Mouse (Mus musculus): ENCODE measurements around the gene Gm8439. TPM values are rescaled to one million over a fixed set of nuclear protein-coding genes. Genes with fewer than 3 reads are reported as not detected.

Gene Gm8439
- not detected in 2 replicates for polyA plus RNA-seq (2011; ENCODE audit: insufficient read depth, insufficient read length, low read depth, missing spikeins)

GRCm38 (mm10) chr4:120588445-120588844 is at the start of gene Gm8439:
Gene Gm8439, plus strand, starts transcription at chr4:120588745.
- Histone ChIP-seq H3K36me3 (ENCODE audit: control insufficient read depth, insufficient read depth, low read length, poor library complexity, severe bottlenecking) (no peaks in the 10 kb centered on the region), H3K9ac (ENCODE audit: low read depth, poor library complexity, severe bottlenecking) (no peak within 1 kb of the TSS), H3K27ac (ENCODE audit: insufficient read depth, low read length) (no peak within 1 kb of the TSS), H3K9me3 (replicated peaks; ENCODE audit: control insufficient read depth, insufficient read depth, low read length, poor library complexity, severe bottlenecking) (no peaks in the 10 kb centered on the region), H3K4me3 (ENCODE audit: low read depth, low read length) (no peak within 1 kb of the TSS), H3K27me3 (ENCODE audit: control insufficient read depth, insufficient read depth, low read length, poor library complexity, severe bottlenecking) (no peaks in the 10 kb centered on the region), H3K4me1 (ENCODE audit: control insufficient read depth, insufficient read depth, low read length) (no peaks in the 10 kb centered on the region)
- TF ChIP-seq EP300 (IDR thresholded peaks at IDR 0.05; ENCODE audit: insufficient read depth, low read depth, low read length) (no peak), POLR2A (IDR thresholded peaks at IDR 0.05; ENCODE audit: insufficient read depth, low read length) (no peak), CTCF (IDR thresholded peaks at IDR 0.05; ENCODE audit: low read depth, low read length) (no peak)

GRCm38 (mm10) chr4:120544896-120545295 is 43.6 kb upstream of the Gm8439 start:
- Histone ChIP-seq H3K27ac (ENCODE audit: insufficient read depth, low read length) (no peak overlapping the region), H3K4me3 (ENCODE audit: low read depth, low read length) (no peak overlapping the region), H3K9me3 (replicated peaks; ENCODE audit: control insufficient read depth, insufficient read depth, low read length, poor library complexity, severe bottlenecking) (no peaks in the 10 kb centered on the region), H3K4me1 (ENCODE audit: control insufficient read depth, insufficient read depth, low read length) (no peaks in the 10 kb centered on the region), H3K27me3 (ENCODE audit: control insufficient read depth, insufficient read depth, low read length, poor library complexity, severe bottlenecking) (no peaks in the 10 kb centered on the region), H3K9ac (ENCODE audit: low read depth, poor library complexity, severe bottlenecking) (no peak overlapping the region), H3K36me3 (ENCODE audit: control insufficient read depth, insufficient read depth, low read length, poor library complexity, severe bottlenecking) (peaks cover 80% of the 10 kb centered on the region)
- TF ChIP-seq EP300 (IDR thresholded peaks at IDR 0.05; ENCODE audit: insufficient read depth, low read depth, low read length) (no peak), CTCF (IDR thresholded peaks at IDR 0.05; ENCODE audit: low read depth, low read length) (no peak), POLR2A (IDR thresholded peaks at IDR 0.05; ENCODE audit: insufficient read depth, low read length) (no peak)

- H3K27ac ChIP-seq (ENCODE audit: insufficient read depth, low read length) = no peak overlapping the region
- no peak overlapping the region for H3K4me3 ChIP-seq (ENCODE audit: low read depth, low read length)
- H3K9me3 ChIP-seq (replicated peaks; ENCODE audit: control insufficient read depth, insufficient read depth, low read length, poor library complexity, severe bottlenecking) = no peaks in the 10 kb centered on the region
- H3K4me1 ChIP-seq (ENCODE audit: control insufficient read depth, insufficient read depth, low read length) = no peaks in the 10 kb centered on the region
- H3K9ac ChIP-seq (ENCODE audit: low read depth, poor library complexity, severe bottlenecking) = no peak overlapping the region
- H3K27me3 ChIP-seq (ENCODE audit: control insufficient read depth, insufficient read depth, low read length, poor library complexity, severe bottlenecking) = no peaks in the 10 kb centered on the region
- TF ChIP-seq CTCF (IDR thresholded peaks at IDR 0.05; ENCODE audit: low read depth, low read length) (no peak), POLR2A (IDR thresholded peaks at IDR 0.05; ENCODE audit: insufficient read depth, low read length) (no peak), EP300 (IDR thresholded peaks at IDR 0.05; ENCODE audit: insufficient read depth, low read depth, low read length) (no peak)
- H3K36me3 ChIP-seq (ENCODE audit: control insufficient read depth, insufficient read depth, low read length, poor library complexity, severe bottlenecking) = peaks cover 87% of the 10 kb centered on the region
Measured at GRCm38 (mm10) chr4:120556592-120556991, 32.0 kb upstream of the Gm8439 start.

- Histone ChIP-seq H3K4me1 (ENCODE audit: control insufficient read depth, insufficient read depth, low read length) (no peaks in the 10 kb centered on the region), H3K4me3 (ENCODE audit: low read depth, low read length) (no peak overlapping the region), H3K27ac (ENCODE audit: insufficient read depth, low read length) (no peak overlapping the region), H3K36me3 (ENCODE audit: control insufficient read depth, insufficient read depth, low read length, poor library complexity, severe bottlenecking) (peaks cover 38% of the 10 kb centered on the region), H3K9ac (ENCODE audit: low read depth, poor library complexity, severe bottlenecking) (no peak overlapping the region), H3K9me3 (replicated peaks; ENCODE audit: control insufficient read depth, insufficient read depth, low read length, poor library complexity, severe bottlenecking) (no peaks in the 10 kb centered on the region), H3K27me3 (ENCODE audit: control insufficient read depth, insufficient read depth, low read length, poor library complexity, severe bottlenecking) (no peaks in the 10 kb centered on the region)
- no peak for TF ChIP-seq EP300 (IDR thresholded peaks at IDR 0.05; ENCODE audit: insufficient read depth, low read depth, low read length)
Measured at GRCm38 (mm10) chr4:120565726-120566125, 22.8 kb upstream of the Gm8439 start.

GRCm38 (mm10) chr4:120568005-120568404 is 20.5 kb upstream of the Gm8439 start:
- Histone ChIP-seq H3K9me3 (replicated peaks; ENCODE audit: control insufficient read depth, insufficient read depth, low read length, poor library complexity, severe bottlenecking) (no peaks in the 10 kb centered on the region), H3K4me1 (ENCODE audit: control insufficient read depth, insufficient read depth, low read length) (no peaks in the 10 kb centered on the region), H3K36me3 (ENCODE audit: control insufficient read depth, insufficient read depth, low read length, poor library complexity, severe bottlenecking) (peaks cover 23% of the 10 kb centered on the region), H3K4me3 (ENCODE audit: low read depth, low read length) (no peak overlapping the region), H3K9ac (ENCODE audit: low read depth, poor library complexity, severe bottlenecking) (no peak overlapping the region), H3K27me3 (ENCODE audit: control insufficient read depth, insufficient read depth, low read length, poor library complexity, severe bottlenecking) (no peaks in the 10 kb centered on the region), H3K27ac (ENCODE audit: insufficient read depth, low read length) (no peak overlapping the region)
- TF ChIP-seq CTCF (IDR thresholded peaks at IDR 0.05; ENCODE audit: low read depth, low read length) (no peak), EP300 (IDR thresholded peaks at IDR 0.05; ENCODE audit: insufficient read depth, low read depth, low read length) (no peak), POLR2A (IDR thresholded peaks at IDR 0.05; ENCODE audit: insufficient read depth, low read length) (no peak)

- TF ChIP-seq POLR2A (IDR thresholded peaks at IDR 0.05; ENCODE audit: insufficient read depth, low read length) = no peak
- no peak for TF ChIP-seq EP300 (IDR thresholded peaks at IDR 0.05; ENCODE audit: insufficient read depth, low read depth, low read length)
- no peak for TF ChIP-seq CTCF (IDR thresholded peaks at IDR 0.05; ENCODE audit: low read depth, low read length)
- H3K36me3 ChIP-seq (ENCODE audit: control insufficient read depth, insufficient read depth, low read length, poor library complexity, severe bottlenecking) = peaks cover 17% of the 10 kb centered on the region
- H3K9me3 ChIP-seq (replicated peaks; ENCODE audit: control insufficient read depth, insufficient read depth, low read length, poor library complexity, severe bottlenecking) = no peaks in the 10 kb centered on the region
- H3K27ac ChIP-seq (ENCODE audit: insufficient read depth, low read length) = no peak overlapping the region; the same call in 1 of the 2 replicates
- peak overlapping the region; percentile 93 for H3K9ac ChIP-seq (ENCODE audit: low read depth, poor library complexity, severe bottlenecking)
- no peaks in the 10 kb centered on the region for H3K4me1 ChIP-seq (ENCODE audit: control insufficient read depth, insufficient read depth, low read length)
- peak overlapping the region; percentile 91 for H3K4me3 ChIP-seq (ENCODE audit: low read depth, low read length)
- H3K27me3 ChIP-seq (ENCODE audit: control insufficient read depth, insufficient read depth, low read length, poor library complexity, severe bottlenecking) = no peaks in the 10 kb centered on the region
Measured at GRCm38 (mm10) chr4:120569025-120569424, 19.5 kb upstream of the Gm8439 start.
